Mouse (Mus musculus) neural tube, embryonic 15.5 days (tissue): ENCODE measurements around the gene Lrmda. TPM values are rescaled to one million over a fixed set of nuclear protein-coding genes. Genes with fewer than 3 reads are reported as not detected.

ENCODE experiments used
- ATAC-seq: fragments of 200-750 bp; cut with Nextera tagmentation; 2 replicates; pipeline ENCODE4 v1.8.0; 2017; ENCODE audit warnings: mild to moderate bottlenecking, moderate TSS enrichment, moderate library complexity; ENCODE audit not compliant: low FRiP score
- H3K27ac ChIP-seq: fragments of 300-500 bp; sonication (generic); replicated peaks from 2 replicates; pipeline ENCODE4 v1.5.1; 2015; ENCODE audit warnings: mild to moderate bottlenecking, inconsistent platforms
- H3K27me3 ChIP-seq: fragments of 300-500 bp; sonication (generic); replicated peaks from 2 replicates; pipeline ENCODE4 v1.6.1; 2015; ENCODE audit warnings: inconsistent platforms
- H3K36me3 ChIP-seq: fragments of 300-500 bp; sonication (generic); 2 replicates; pipeline ENCODE4 v1.6.1; 2015; ENCODE audit warnings: inconsistent platforms
- H3K4me1 ChIP-seq: fragments of 300-500 bp; sonication (generic); 2 replicates; pipeline ENCODE4 v1.6.1; 2015; ENCODE audit warnings: inconsistent platforms
- H3K4me2 ChIP-seq: fragments of 300-500 bp; sonication (generic); 2 replicates; pipeline ENCODE4 v1.6.1; 2015; ENCODE audit warnings: inconsistent platforms, mild to moderate bottlenecking, moderate library complexity
- H3K4me3 ChIP-seq: fragments of 300-500 bp; sonication (generic); replicated peaks from 2 replicates; pipeline ENCODE4 v1.5.1; 2015; ENCODE audit warnings: mild to moderate bottlenecking, inconsistent platforms
- H3K9ac ChIP-seq: fragments of 300-500 bp; sonication (generic); replicated peaks from 2 replicates; pipeline ENCODE4 v1.6.1; 2015; ENCODE audit warnings: mild to moderate bottlenecking, inconsistent platforms
- H3K9me3 ChIP-seq: fragments of 300-500 bp; sonication (generic); replicated peaks from 2 replicates; pipeline ENCODE4 v1.6.1; 2016; ENCODE audit warnings: inconsistent platforms
- WGBS: fragments of 180-500 bp; shearing (Covaris S2); methylation state at CpG from one replicate; pipeline ENCODE4 v1.1.7; 2015; ENCODE audit warnings: mixed read lengths; 5-methylcytosine and 5-hydroxymethylcytosine counted together
- polyA plus RNA-seq: library from polyadenylated mRNA; unstranded; fragments of >200 nt; fragmentation: Nextera tagmentation; extraction: Ambion mirVana; gene quantifications from 2 replicates; pipeline ENCODE4 v1.2.1, GENCODE M21; 2015

Lrmda gene
- polyA plus RNA-seq, 1 experiment from 2014 or later = 0.68 TPM

DNA sequence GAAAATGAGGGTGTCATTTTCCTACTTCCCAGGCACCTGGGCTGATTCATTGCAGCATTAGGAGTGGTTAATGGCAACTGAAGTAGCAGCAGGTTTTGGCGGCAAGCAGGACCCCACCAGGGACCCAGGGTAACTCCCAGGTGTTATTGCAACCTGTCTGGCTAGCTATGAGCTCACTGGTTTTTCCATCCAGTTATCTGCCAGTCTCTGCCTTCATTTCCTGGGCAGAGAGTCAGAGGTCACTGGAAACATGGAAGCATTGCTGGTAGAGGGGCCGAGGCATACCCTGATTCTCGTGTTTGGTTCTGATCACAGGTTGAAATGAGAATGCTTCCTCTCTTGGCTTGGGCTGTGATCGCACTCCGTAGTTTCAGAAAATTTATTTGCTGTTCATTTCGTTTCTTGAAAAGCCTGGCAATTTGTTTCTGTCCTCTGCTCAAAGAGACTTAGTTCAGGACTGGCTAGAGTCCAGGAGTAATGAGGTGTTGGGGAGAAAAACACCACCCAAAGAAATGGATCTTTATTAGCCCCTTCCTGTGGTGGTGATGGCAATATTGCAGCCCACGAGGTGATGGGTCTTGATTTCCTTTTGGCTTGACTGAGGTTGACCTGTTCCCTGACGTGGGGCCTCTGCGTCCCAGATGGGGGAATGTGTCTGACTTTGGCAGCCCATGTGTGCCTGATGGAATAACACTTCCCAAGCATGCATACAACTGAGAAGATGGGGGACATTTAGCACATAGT is 688.6 kb downstream of the Lrmda start:
- Histone ChIP-seq H3K9ac (no peak overlapping the region), H3K4me3 (no peak overlapping the region), H3K4me1 (peaks cover 14% of the 10 kb centered on the region), H3K27me3 (no peaks in the 10 kb centered on the region), H3K9me3 (no peaks in the 10 kb centered on the region), H3K4me2 (no peak overlapping the region), H3K36me3 (no peaks in the 10 kb centered on the region), H3K27ac (no peak overlapping the region)
- 62% methylated on average over 9 of the region's 9 CpGs for WGBS
- ATAC-seq = no peak

DNA sequence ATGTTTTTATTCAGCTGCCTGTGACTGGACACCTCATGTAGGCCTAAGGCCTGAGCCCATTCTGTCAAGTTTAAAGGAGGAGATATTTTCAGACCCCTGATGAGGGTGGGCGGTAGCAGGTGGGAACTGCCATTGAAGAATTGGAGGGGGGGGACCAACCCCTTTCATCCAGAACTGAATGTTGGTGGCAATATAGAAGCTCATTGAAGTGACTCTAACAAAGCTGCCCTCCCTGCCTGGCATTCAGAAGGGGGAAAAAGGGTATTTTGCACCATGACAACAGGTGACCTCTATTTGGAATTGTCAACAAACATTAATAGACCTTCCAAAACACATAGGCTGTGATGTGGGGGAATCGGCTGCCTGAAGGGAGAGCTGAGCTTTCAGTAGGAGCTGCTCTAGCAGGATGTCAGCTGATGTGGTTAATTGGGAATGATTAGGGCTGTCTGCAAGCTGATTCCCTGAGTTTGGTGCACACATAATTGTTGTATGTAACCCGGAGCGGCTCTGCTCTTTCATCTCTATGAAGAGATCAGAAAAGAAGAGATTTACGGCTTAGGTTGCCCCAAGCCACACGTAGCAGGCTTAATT is 690.7 kb downstream of the Lrmda start:
- H3K4me2 ChIP-seq = no peak overlapping the region
- WGBS = 31% methylated on average over 6 of the region's 6 CpGs
- no peak overlapping the region for H3K27ac ChIP-seq
- peaks cover 14% of the 10 kb centered on the region for H3K4me1 ChIP-seq
- no peaks in the 10 kb centered on the region for H3K9me3 ChIP-seq
- H3K27me3 ChIP-seq = no peaks in the 10 kb centered on the region
- H3K9ac ChIP-seq = no peak overlapping the region
- H3K4me3 ChIP-seq = no peak overlapping the region
- no peaks in the 10 kb centered on the region for H3K36me3 ChIP-seq
- no peak for ATAC-seq

DNA sequence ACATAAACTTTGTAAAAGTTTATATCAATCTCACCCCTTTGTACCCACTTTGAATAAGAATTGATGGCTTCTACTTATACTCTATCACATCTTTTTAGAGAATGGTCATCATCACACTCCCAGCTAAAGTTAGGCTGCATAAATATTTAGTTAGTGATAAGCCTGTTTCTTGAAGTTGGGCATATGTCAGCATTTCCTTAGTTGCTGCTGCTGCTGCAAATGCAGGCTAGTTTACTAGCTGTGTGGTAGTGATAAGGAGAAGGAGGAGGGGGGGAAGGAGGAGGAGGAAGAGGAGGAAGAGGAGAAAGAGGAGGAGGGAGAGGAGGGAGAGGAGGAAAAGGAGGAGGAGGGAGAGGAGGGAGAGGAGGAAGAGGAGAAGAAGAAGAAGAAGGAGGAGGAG is 692.9 kb downstream of the Lrmda start:
- Histone ChIP-seq H3K9me3 (no peaks in the 10 kb centered on the region), H3K27me3 (no peaks in the 10 kb centered on the region), H3K4me1 (peaks cover 14% of the 10 kb centered on the region), H3K36me3 (no peaks in the 10 kb centered on the region), H3K4me2 (no peak overlapping the region), H3K27ac (no peak overlapping the region), H3K9ac (no peak overlapping the region), H3K4me3 (no peak overlapping the region)
- ATAC-seq = no peak

- Histone ChIP-seq H3K27ac (no peak overlapping the region), H3K9me3 (no peaks in the 10 kb centered on the region), H3K4me2 (no peak overlapping the region), H3K27me3 (no peaks in the 10 kb centered on the region), H3K4me1 (peaks cover 3% of the 10 kb centered on the region; the same call in 1 of the 2 replicates), H3K9ac (no peak overlapping the region), H3K4me3 (no peak overlapping the region), H3K36me3 (no peaks in the 10 kb centered on the region)
- no peak for ATAC-seq
- 81% methylated on average over 6 of the region's 6 CpGs for WGBS
Measured at GRCm38 (mm10) chr14:22715581-22716378, 696.3 kb downstream of the Lrmda start.

- H3K4me1 ChIP-seq = no peaks in the 10 kb centered on the region
- H3K36me3 ChIP-seq = no peaks in the 10 kb centered on the region
- no peak for ATAC-seq
- no peaks in the 10 kb centered on the region for H3K27me3 ChIP-seq
- H3K9me3 ChIP-seq = no peaks in the 10 kb centered on the region
- 93% methylated on average over 1 of the region's 1 CpGs for WGBS
- H3K9ac ChIP-seq = no peak overlapping the region
- H3K27ac ChIP-seq = no peak overlapping the region
- no peak overlapping the region for H3K4me2 ChIP-seq
- H3K4me3 ChIP-seq = no peak overlapping the region
Measured at GRCm38 (mm10) chr14:22719968-22720367, 700.5 kb downstream of the Lrmda start.

DNA sequence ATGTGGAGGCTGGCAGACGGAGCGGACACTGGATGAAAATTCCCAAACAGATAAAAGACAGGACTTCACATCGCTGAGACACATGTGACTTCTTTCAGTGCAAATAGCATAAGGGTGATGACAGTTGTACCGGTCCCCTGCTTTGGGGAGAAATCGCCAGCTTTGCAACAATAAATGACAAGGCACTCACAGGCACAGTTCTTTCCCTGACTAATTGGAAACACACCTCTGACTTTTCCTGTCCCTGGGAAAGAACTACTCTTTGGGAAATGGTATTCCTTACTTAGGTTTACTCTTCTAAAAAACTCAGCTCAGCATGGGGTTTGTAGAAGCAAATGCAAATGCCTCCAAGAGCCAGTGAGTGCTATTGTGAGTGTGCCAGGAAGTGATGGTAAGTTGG is 702.3 kb downstream of the Lrmda start:
- Histone ChIP-seq H3K4me3 (no peak overlapping the region), H3K27ac (no peak overlapping the region), H3K4me2 (no peak overlapping the region), H3K9me3 (no peaks in the 10 kb centered on the region), H3K36me3 (no peaks in the 10 kb centered on the region), H3K4me1 (no peaks in the 10 kb centered on the region), H3K9ac (no peak overlapping the region), H3K27me3 (no peaks in the 10 kb centered on the region)
- 41% methylated on average over 5 of the region's 5 CpGs for WGBS
- ATAC-seq = no peak

GRCm38 (mm10) chr14:22727548-22727947 is 708.0 kb downstream of the Lrmda start:
- no peaks in the 10 kb centered on the region for H3K36me3 ChIP-seq
- WGBS = 91% methylated on average over 2 of the region's 2 CpGs
- no peak for ATAC-seq
- no peaks in the 10 kb centered on the region for H3K9me3 ChIP-seq
- no peaks in the 10 kb centered on the region for H3K4me1 ChIP-seq
- no peak overlapping the region for H3K4me3 ChIP-seq
- no peak overlapping the region for H3K9ac ChIP-seq
- H3K4me2 ChIP-seq = no peak overlapping the region
- no peaks in the 10 kb centered on the region for H3K27me3 ChIP-seq
- no peak overlapping the region for H3K27ac ChIP-seq

- ATAC-seq = no peak
- Histone ChIP-seq H3K4me2 (no peak overlapping the region), H3K4me3 (no peak overlapping the region), H3K27ac (no peak overlapping the region), H3K4me1 (no peaks in the 10 kb centered on the region), H3K9me3 (no peaks in the 10 kb centered on the region), H3K27me3 (no peaks in the 10 kb centered on the region), H3K36me3 (no peaks in the 10 kb centered on the region), H3K9ac (no peak overlapping the region)
- WGBS = 81% methylated on average over 8 of the region's 8 CpGs
Measured at GRCm38 (mm10) chr14:22728611-22729223, 709.2 kb downstream of the Lrmda start.

GRCm38 (mm10) chr14:22738603-22739002 is 719.1 kb downstream of the Lrmda start:
- no peak overlapping the region for H3K9ac ChIP-seq
- H3K9me3 ChIP-seq = no peaks in the 10 kb centered on the region
- H3K27me3 ChIP-seq = no peaks in the 10 kb centered on the region
- H3K4me2 ChIP-seq = no peak overlapping the region; the same call in 1 of the 2 replicates
- no peaks in the 10 kb centered on the region for H3K36me3 ChIP-seq
- no peak overlapping the region for H3K4me3 ChIP-seq
- H3K4me1 ChIP-seq = no peaks in the 10 kb centered on the region
- 43% methylated on average over 11 of the region's 11 CpGs for WGBS
- no peak for ATAC-seq
- no peak overlapping the region for H3K27ac ChIP-seq

DNA sequence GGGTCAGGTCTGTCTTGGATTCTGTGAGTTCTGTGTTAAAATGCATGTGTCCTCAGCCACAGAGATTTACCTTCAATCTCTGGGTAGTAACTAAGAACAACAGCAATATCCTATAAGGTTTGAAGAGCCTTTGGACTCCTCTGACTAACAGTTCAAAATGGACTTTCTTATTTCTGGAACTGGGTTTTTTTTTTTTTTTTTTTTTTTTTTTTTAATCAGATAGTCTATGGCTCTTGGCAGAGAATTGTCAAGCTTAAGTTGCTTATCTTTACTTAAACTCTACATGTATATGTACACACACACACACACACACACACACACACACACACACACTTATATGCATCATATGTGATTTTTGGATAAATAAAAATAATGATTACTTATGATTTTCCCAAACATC is 723.0 kb downstream of the Lrmda start:
- Histone ChIP-seq H3K27me3 (no peaks in the 10 kb centered on the region), H3K9ac (no peak overlapping the region), H3K4me1 (peaks cover 18% of the 10 kb centered on the region), H3K4me2 (no peak overlapping the region), H3K36me3 (no peaks in the 10 kb centered on the region), H3K27ac (no peak overlapping the region), H3K4me3 (no peak overlapping the region), H3K9me3 (no peaks in the 10 kb centered on the region)
- no peak for ATAC-seq

- Histone ChIP-seq H3K9ac (no peak overlapping the region), H3K27me3 (no peaks in the 10 kb centered on the region), H3K4me1 (peaks cover 18% of the 10 kb centered on the region), H3K4me2 (no peak overlapping the region), H3K36me3 (no peaks in the 10 kb centered on the region), H3K4me3 (no peak overlapping the region), H3K9me3 (no peaks in the 10 kb centered on the region), H3K27ac (no peak overlapping the region)
- WGBS = 89% methylated on average over 4 of the region's 4 CpGs
- no peak for ATAC-seq
Measured at GRCm38 (mm10) chr14:22743264-22743663, 723.8 kb downstream of the Lrmda start.
